Mouse (Mus musculus): ENCODE data around the gene Adamts6. TPM values are rescaled to one million over a fixed set of nuclear protein-coding genes. Genes with fewer than 3 reads are reported as not detected.

The Adamts6 gene
- polyA plus RNA-seq, 1 experiment from 2014 or later = 1.9 TPM

DNA sequence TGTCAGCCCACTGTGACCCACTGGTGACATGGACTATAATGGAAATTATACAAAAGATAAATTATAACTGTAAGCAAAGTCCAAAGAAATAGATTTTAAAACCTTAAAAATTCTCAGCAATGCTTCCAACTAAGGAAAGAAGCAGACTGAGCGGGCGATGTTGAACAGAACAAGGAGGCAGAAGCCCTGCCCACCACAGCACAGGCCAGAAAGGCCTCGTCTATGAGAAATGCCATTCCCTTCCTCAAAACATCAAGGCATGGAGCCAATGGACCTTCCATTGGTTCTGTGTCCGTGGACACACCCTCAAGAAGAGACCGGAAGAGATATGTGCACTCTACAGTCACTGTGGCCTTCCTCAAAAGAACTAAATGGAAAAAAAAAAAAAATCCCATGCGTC is 220.0 kb downstream of the Adamts6 start:
- Histone ChIP-seq H3K4me2 (replicated peaks) (no peak overlapping the region), H3K4me3 (no peak overlapping the region), H3K27ac (replicated peaks) (no peak overlapping the region), H3K9ac (replicated peaks) (no peak overlapping the region), H3K4me1 (no peaks in the 10 kb centered on the region), H3K36me3 (no peaks in the 10 kb centered on the region), H3K27me3 (no peaks in the 10 kb centered on the region), H3K9me3 (no peaks in the 10 kb centered on the region)
- 87% methylated on average over 6 of the region's 6 CpGs for WGBS
- ATAC-seq (replicated peaks) = no peak

DNA sequence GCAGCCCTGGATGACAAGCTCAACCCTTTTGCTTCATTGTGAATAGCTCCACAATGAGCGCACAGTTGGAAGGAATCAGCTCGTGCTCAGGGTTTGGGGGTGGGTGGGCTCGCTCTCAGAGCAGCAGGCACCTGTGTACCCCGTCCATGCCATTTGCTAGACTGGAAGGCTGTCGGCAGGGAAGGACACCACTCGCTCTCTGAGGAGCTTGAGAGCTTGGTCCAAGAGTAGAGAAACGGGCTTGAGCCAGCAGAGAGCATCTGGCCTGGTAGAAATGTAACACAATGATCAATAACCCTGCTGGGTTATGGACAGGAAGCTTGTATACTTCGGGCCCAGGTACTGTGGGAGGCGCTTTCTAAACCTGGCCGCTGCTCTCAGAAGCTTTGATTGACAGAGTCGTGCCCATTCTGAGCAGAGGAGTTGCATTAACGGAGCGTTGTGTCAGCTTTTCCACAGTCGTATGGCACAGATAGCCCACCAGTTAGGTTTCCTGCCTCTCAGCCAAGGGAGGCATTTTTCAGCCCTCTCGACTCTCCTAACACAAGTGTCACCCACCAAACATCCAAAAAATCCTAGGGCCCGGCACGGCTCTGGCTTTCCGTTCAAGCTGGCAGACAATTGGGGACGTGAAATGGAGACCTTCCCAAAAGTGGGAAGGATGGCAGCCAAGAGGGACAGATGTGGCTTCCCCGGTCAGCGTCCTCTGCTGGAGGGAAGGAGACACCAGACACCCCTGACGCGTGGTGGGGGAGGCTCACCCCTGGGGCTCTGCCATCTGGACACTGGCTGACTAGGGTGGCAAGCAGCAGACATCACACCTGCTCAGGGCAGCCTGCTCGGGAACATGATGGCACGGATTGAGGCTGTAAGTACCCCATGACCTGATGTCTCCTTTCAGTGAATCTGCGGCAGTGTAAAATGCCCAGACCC is 222.2 kb downstream of the Adamts6 start:
- Histone ChIP-seq H3K9ac (replicated peaks) (no peak overlapping the region), H3K27me3 (no peaks in the 10 kb centered on the region), H3K27ac (replicated peaks) (no peak overlapping the region), H3K4me3 (no peak overlapping the region), H3K36me3 (no peaks in the 10 kb centered on the region), H3K9me3 (no peaks in the 10 kb centered on the region), H3K4me2 (replicated peaks) (no peak overlapping the region), H3K4me1 (no peaks in the 10 kb centered on the region)
- peak; percentile 59 for ATAC-seq (replicated peaks)
- WGBS = 68% methylated on average over 26 of the region's 26 CpGs

DNA sequence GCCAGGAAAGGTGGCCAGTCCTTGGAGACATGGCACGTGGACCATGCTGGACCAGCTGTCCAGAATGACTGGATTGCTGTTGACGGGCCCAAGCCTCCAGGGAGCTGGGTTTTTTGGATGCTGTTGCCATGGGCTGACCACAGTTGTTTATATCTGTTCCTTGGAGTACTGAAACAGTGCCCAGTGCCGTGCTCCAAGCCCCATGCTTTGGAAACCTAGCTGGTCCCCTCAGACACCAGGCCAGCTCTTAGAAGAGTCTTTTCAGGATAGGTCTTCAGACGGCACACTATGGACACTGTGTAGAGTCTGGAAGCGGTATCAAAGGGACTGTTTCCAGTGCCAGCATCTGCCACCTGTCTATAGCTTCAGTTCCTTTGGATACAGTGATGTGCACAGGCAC is 223.1 kb downstream of the Adamts6 start:
- Histone ChIP-seq H3K36me3 (no peaks in the 10 kb centered on the region), H3K27ac (replicated peaks) (no peak overlapping the region), H3K4me2 (replicated peaks) (no peak overlapping the region), H3K27me3 (no peaks in the 10 kb centered on the region), H3K4me3 (no peak overlapping the region), H3K4me1 (no peaks in the 10 kb centered on the region), H3K9me3 (no peaks in the 10 kb centered on the region), H3K9ac (replicated peaks) (no peak overlapping the region)
- no peak for ATAC-seq (replicated peaks)
- WGBS = 83% methylated on average over 5 of the region's 5 CpGs

DNA sequence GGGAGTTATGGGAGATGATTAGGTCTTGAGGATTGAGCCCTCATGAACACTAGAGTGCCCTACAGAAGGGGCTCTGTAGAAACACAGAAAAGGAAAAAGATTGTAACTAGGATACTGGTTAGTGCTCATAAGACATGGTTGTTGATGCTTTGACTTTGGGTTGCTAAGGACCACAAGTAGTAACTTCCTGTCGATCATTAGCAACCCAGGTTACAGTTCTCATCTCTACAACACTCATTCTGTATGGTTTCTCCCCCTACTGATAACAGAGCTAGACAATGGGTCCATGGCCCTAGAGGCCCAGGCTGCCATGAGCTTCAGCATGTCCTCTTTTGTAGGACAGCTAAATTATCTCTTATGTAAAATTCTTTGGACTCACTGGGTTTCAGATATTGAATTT is 227.4 kb downstream of the Adamts6 start:
- H3K36me3 ChIP-seq = no peaks in the 10 kb centered on the region
- no peaks in the 10 kb centered on the region for H3K9me3 ChIP-seq
- no peak overlapping the region for H3K4me3 ChIP-seq
- H3K27me3 ChIP-seq = no peaks in the 10 kb centered on the region
- no peak overlapping the region for H3K4me2 ChIP-seq (replicated peaks)
- peaks cover 16% of the 10 kb centered on the region for H3K4me1 ChIP-seq
- no peak for ATAC-seq (replicated peaks)
- H3K9ac ChIP-seq (replicated peaks) = no peak overlapping the region
- 94% methylated on average over 1 of the region's 1 CpGs for WGBS
- H3K27ac ChIP-seq (replicated peaks) = no peak overlapping the region

DNA sequence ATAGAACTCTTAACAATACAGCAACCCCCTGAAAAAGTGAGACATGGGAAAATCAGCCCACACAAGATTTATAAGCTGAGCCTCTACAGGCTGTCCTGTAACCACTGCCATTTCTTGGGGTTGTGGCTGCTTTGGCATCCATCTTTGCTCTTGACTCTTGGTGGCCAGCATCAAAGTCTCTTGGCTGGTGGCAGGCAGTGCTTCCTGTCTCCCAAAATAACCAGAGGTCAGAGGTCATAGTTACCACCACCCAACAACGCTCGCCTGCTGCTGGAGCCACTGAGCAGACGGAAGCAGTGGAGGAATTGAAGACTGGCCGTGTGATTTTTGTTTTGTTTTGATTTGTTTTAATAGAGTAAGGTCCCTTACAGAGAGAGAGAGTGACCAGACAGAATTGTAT is 228.5 kb downstream of the Adamts6 start:
- Histone ChIP-seq H3K4me3 (no peak overlapping the region), H3K27me3 (no peaks in the 10 kb centered on the region), H3K9me3 (no peaks in the 10 kb centered on the region), H3K9ac (replicated peaks) (no peak overlapping the region), H3K27ac (replicated peaks) (no peak overlapping the region), H3K4me1 (peaks cover 16% of the 10 kb centered on the region), H3K36me3 (no peaks in the 10 kb centered on the region), H3K4me2 (replicated peaks) (no peak overlapping the region)
- 82% methylated on average over 4 of the region's 4 CpGs for WGBS
- no peak for ATAC-seq (replicated peaks)

DNA sequence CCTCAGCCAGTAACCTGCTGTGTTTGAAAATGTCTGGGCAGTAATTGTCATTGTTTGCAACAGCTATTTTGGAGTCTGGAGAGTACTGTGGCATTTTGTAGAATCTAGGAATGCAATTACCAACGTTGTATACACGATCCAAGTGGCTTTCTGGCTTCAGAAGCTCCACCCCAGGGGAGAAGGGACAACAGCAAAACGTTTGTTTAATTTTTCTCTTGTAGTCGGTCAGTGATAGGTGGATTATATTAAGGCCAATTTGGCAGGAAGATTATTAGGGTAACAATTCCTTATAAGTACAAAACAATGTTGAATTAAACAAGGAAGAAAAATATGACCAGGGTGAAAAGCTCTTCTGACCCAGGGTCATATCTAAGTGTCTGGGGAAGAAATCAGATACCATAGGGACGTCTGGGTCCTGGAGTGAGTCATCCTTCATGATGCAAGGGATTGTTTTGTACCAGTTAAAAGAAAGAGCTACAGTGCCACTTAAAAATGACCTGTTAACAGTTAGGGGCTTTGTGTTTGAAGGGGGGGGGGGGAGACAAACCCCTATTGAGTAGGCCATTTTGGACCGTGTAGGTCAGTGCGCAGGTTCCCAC is 229.2 kb downstream of the Adamts6 start:
- H3K4me1 ChIP-seq = peaks cover 16% of the 10 kb centered on the region
- 68% methylated on average over 7 of the region's 7 CpGs for WGBS
- H3K9ac ChIP-seq (replicated peaks) = no peak overlapping the region
- H3K9me3 ChIP-seq = no peaks in the 10 kb centered on the region
- no peak overlapping the region for H3K4me3 ChIP-seq
- H3K4me2 ChIP-seq (replicated peaks) = no peak overlapping the region
- no peaks in the 10 kb centered on the region for H3K27me3 ChIP-seq
- no peaks in the 10 kb centered on the region for H3K36me3 ChIP-seq
- ATAC-seq (replicated peaks) = no peak
- H3K27ac ChIP-seq (replicated peaks) = no peak overlapping the region

DNA sequence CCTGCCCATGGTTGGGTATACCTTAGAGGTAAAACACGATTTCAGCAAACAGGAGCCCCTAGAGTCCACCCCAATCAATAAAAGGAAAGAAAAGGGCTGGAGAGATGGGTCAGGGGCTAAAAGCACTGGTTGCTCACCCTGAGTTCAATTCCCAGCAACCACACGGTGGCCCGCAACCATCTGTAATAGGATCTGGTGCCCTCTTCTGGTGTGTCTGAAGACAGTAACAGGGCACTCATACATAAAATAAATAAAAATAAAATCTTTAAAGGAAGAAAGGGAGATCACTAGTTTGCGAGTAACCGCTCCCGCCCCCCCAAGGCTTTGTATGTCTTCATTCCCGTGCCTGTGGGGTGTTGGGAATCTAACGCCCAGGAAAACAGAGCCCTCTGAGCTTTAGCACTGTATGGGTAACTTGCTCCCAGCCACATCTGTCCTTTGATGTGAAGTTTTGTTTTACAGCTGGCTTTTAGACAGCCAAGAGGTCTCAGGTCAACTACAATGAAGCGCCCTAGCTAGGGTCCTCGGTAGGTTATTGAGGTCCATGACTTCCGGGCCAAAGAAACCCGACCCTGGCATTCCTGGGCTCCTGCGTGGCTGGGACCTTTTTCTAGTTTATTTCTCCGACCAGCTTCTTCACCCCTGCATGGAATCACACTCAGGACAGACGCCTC is 230.1 kb downstream of the Adamts6 start:
- Histone ChIP-seq H3K4me2 (replicated peaks) (peak overlapping the region; percentile 53), H3K27ac (replicated peaks) (peak overlapping the region; percentile 95), H3K9ac (replicated peaks) (peak overlapping the region; percentile 58), H3K4me1 (peaks cover 16% of the 10 kb centered on the region), H3K4me3 (peak overlapping the region; percentile 38), H3K36me3 (no peaks in the 10 kb centered on the region), H3K9me3 (no peaks in the 10 kb centered on the region), H3K27me3 (no peaks in the 10 kb centered on the region)
- ATAC-seq (replicated peaks) = peak; percentile 47
- WGBS = 49% methylated on average over 15 of the region's 15 CpGs

DNA sequence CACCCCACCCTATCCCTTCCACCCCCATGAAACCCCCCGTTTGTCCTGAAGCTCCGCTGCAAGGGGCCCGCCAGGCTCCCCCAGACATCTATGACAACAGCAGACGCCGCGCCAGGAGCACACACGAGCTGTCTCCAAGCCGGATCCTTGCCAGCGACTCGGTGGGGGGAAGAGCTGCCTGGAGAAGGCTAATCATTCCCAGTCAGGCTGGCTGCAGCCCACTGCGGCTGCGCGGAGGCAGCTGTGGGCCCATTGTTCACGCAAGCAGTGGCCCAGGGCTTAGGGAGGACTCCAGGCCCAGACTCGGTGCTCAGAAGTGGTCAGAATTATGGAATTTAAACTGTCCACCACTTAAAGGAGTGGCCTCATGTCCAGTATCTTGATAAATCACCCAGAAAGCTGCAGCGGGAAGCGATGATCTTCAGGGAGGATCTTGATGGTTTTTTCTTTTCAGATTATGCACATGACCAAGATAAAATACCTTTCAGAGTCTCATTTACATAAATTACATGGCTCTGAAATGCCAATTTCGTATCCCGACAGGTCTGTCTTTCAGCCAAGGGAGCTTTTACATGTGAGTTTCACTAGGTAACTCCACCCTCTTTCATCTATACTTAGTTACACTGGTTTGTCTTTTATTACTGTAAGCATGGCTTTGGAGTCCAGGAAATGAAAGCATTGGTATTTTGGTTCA is 230.8 kb downstream of the Adamts6 start:
- H3K4me2 ChIP-seq (replicated peaks) = peak overlapping the region; percentile 53
- H3K9ac ChIP-seq (replicated peaks) = peak overlapping the region; percentile 58
- no peaks in the 10 kb centered on the region for H3K9me3 ChIP-seq
- no peaks in the 10 kb centered on the region for H3K36me3 ChIP-seq
- peak overlapping the region; percentile 95 for H3K27ac ChIP-seq (replicated peaks)
- H3K27me3 ChIP-seq = no peaks in the 10 kb centered on the region
- H3K4me3 ChIP-seq = peak overlapping the region; percentile 38
- 4% methylated on average over 19 of the region's 19 CpGs for WGBS
- peaks cover 16% of the 10 kb centered on the region for H3K4me1 ChIP-seq
- ATAC-seq (replicated peaks) = peak; percentile 97

DNA sequence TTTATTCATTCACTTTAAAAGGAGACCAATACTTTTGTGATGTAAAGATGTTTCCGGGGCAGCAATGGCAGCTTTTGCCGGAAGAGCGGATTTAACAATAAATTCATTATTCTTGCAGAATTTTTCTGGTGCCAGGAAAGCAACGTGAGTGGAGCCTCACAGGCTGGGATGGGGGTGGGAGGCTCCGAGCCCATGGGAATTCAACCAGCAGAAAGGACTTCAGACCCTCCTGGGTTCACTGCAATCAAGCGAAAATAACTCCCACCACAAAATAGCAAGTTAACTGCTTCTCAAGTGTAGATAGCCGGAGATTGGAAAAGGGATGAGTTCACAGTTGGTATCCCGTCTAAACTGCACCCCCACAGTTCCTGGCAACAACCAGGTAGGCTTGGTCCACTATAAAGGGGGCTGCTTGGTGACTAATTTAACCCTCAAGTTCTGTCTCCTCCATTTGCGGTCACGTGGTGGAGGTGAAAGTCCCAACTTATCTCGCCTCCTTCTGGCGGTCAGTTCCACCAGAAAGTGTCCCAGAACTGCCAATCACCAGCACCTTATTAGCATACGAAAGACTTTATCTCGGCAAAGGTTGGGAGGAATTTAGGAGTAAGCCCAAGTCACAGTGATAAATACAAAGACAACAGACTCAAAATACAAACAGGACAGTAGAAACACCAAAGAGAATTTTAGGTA is 231.5 kb downstream of the Adamts6 start:
- H3K27ac ChIP-seq (replicated peaks) = peak overlapping the region; percentile 95
- H3K9ac ChIP-seq (replicated peaks) = peak overlapping the region; percentile 58; the same call in 1 of the 2 replicates
- peak overlapping the region; percentile 53 for H3K4me2 ChIP-seq (replicated peaks)
- peak overlapping the region; percentile 38 for H3K4me3 ChIP-seq
- no peaks in the 10 kb centered on the region for H3K27me3 ChIP-seq
- H3K4me1 ChIP-seq = peaks cover 16% of the 10 kb centered on the region
- 18% methylated on average over 14 of the region's 14 CpGs for WGBS
- no peaks in the 10 kb centered on the region for H3K36me3 ChIP-seq
- no peaks in the 10 kb centered on the region for H3K9me3 ChIP-seq
- peak; percentile 65 for ATAC-seq (replicated peaks)

DNA sequence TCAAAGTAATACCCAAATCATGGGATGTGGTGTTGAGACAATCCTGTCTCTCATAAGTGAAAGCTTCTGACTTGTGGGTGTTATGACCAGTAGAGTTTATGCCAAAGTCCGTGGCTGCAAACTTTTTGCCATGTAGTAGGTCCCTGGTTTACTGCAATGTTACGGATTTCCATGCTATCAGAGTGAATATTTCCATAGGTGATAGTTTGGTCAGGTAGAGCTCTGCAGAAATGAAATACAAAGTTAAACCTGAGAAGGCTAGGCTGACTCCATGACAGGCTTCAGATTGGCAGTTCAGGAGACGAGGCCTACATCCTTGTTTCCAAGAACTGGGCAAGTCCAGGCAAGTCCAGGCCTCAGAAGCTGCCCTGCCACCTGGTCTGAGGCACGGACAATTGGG is 232.3 kb downstream of the Adamts6 start:
- Histone ChIP-seq H3K9me3 (no peaks in the 10 kb centered on the region), H3K4me2 (replicated peaks) (no peak overlapping the region), H3K27ac (replicated peaks) (no peak overlapping the region), H3K27me3 (no peaks in the 10 kb centered on the region), H3K4me3 (no peak overlapping the region), H3K4me1 (peaks cover 16% of the 10 kb centered on the region), H3K9ac (replicated peaks) (no peak overlapping the region), H3K36me3 (no peaks in the 10 kb centered on the region)
- no peak for ATAC-seq (replicated peaks)
- 92% methylated on average over 4 of the region's 4 CpGs for WGBS

DNA sequence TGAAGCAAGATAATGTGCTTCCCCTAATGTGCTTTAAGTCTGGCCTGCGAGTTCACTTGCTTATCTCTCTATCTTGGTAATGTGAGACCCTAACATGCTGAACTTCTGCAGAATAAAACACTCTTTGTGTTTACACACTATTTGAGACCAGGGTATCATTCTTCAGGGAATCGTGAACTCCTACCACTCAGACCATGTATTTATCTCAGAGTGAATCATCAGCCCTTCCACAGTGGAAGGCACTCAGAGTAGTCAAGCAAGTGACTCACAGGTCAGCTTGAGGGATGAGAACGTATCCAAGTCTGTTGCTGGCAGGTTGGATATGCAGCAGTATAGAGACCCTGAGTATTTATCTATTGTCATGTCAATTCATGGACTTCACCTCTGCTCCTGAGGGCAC is 232.8 kb downstream of the Adamts6 start:
- no peaks in the 10 kb centered on the region for H3K27me3 ChIP-seq
- H3K9ac ChIP-seq (replicated peaks) = no peak overlapping the region
- peaks cover 16% of the 10 kb centered on the region for H3K4me1 ChIP-seq
- no peak overlapping the region for H3K4me3 ChIP-seq
- H3K36me3 ChIP-seq = no peaks in the 10 kb centered on the region
- WGBS = 91% methylated on average over 3 of the region's 3 CpGs
- no peak overlapping the region for H3K27ac ChIP-seq (replicated peaks)
- H3K4me2 ChIP-seq (replicated peaks) = no peak overlapping the region
- no peak for ATAC-seq (replicated peaks)
- H3K9me3 ChIP-seq = no peaks in the 10 kb centered on the region
